Mouse (Mus musculus): ENCODE results near the gene Acox2. TPM values are rescaled to one million over a fixed set of nuclear protein-coding genes. Genes with fewer than 3 reads are reported as not detected.
A peak's percentile ranks its signal among the peaks of the same experiment; 100 is the strongest.

The Acox2 gene
- polyA plus RNA-seq, 1 experiment from 2014 or later, result not detected

GRCm38 (mm10) chr14:8220306-8220705 lies 38.8 kb downstream of the Acox2 start:
- Histone ChIP-seq H3K4me3 (no peak overlapping the region), H3K4me1 (peaks cover 25% of the 10 kb centered on the region), H3K36me3 (peaks cover 20% of the 10 kb centered on the region), H3K27me3 (peaks cover 4% of the 10 kb centered on the region; the same call in 1 of the 2 replicates), H3K9me3 (no peaks in the 10 kb centered on the region), H3K4me2 (replicated peaks) (no peak overlapping the region), H3K9ac (no peak overlapping the region), H3K27ac (no peak overlapping the region)
- WGBS, result 71% methylated on average over 7 of the region's 7 CpGs
- no peak for ATAC-seq (ENCODE audit: low FRiP score, low read depth)

DNA sequence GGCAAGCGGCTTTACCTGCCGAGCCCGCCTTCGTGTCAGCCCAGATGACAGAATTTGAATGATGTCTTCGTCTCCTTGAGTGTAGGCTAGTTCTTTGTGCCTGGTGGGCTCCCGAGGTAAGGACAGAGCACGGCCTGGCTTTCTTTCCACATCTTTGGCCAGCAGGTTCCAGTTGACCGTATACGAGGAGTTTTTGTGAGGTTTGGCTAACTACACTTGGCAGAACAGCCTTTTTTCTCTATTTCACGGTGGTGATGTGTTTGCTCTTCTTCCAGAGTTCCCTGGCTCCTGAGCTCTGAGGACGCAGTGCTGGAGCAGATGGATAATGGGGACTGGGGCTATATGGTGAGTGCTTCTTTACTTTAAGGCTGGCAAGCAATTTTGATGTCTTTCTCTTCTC lies 39.3 kb downstream of the Acox2 start:
- peaks cover 4% of the 10 kb centered on the region; the same call in 1 of the 2 replicates for H3K27me3 ChIP-seq
- H3K4me3 ChIP-seq, result no peak overlapping the region
- H3K4me2 ChIP-seq (replicated peaks), result no peak overlapping the region
- ATAC-seq (ENCODE audit: low FRiP score, low read depth), result no peak
- H3K9ac ChIP-seq, result no peak overlapping the region
- H3K36me3 ChIP-seq, result peaks cover 20% of the 10 kb centered on the region
- no peak overlapping the region for H3K27ac ChIP-seq
- peaks cover 30% of the 10 kb centered on the region for H3K4me1 ChIP-seq
- no peaks in the 10 kb centered on the region for H3K9me3 ChIP-seq
- WGBS, result 75% methylated on average over 11 of the region's 11 CpGs

GRCm38 (mm10) chr14:8218730-8219380 lies 40.3 kb downstream of the Acox2 start:
- peaks cover 12% of the 10 kb centered on the region for H3K36me3 ChIP-seq
- H3K27me3 ChIP-seq, result peaks cover 4% of the 10 kb centered on the region; the same call in 1 of the 2 replicates
- ATAC-seq (ENCODE audit: low FRiP score, low read depth), result no peak
- no peak overlapping the region; the same call in 1 of the 2 replicates for H3K27ac ChIP-seq
- no peaks in the 10 kb centered on the region for H3K9me3 ChIP-seq
- peaks cover 33% of the 10 kb centered on the region for H3K4me1 ChIP-seq
- peak overlapping the region; percentile 23; the same call in 1 of the 2 replicates for H3K4me2 ChIP-seq (replicated peaks)
- H3K4me3 ChIP-seq, result no peak overlapping the region
- peak overlapping the region; percentile 25; the same call in 1 of the 2 replicates for H3K9ac ChIP-seq
- 30% methylated on average over 10 of the region's 10 CpGs for WGBS

DNA sequence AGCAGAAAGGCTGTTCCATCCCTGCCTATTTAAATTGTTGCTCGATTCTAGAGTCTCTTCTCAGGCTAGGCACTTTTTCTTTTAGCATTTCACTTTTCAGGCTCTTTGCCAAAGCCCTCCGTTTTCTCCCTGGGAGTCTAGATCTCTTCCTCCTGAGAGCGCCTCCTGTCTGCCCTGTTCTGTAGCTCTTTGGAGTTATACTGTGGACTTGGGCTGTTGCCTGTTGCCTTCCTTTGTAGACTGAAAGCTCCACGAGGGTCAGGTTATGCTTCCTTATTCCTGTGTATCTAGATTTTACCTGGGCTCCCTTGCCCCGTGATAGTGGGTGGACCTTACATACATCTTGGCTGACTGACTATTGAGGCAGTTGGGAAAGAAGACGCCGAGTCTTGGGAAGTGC lies 40.9 kb downstream of the Acox2 start:
- 53% methylated on average over 7 of the region's 7 CpGs for WGBS
- Histone ChIP-seq H3K27me3 (peaks cover 4% of the 10 kb centered on the region; the same call in 1 of the 2 replicates), H3K4me2 (replicated peaks) (peak overlapping the region; percentile 23), H3K36me3 (peaks cover 8% of the 10 kb centered on the region), H3K9me3 (no peaks in the 10 kb centered on the region), H3K27ac (no peak overlapping the region), H3K4me1 (peaks cover 33% of the 10 kb centered on the region), H3K9ac (no peak overlapping the region), H3K4me3 (no peak overlapping the region)
- ATAC-seq (ENCODE audit: low FRiP score, low read depth), result no peak

DNA sequence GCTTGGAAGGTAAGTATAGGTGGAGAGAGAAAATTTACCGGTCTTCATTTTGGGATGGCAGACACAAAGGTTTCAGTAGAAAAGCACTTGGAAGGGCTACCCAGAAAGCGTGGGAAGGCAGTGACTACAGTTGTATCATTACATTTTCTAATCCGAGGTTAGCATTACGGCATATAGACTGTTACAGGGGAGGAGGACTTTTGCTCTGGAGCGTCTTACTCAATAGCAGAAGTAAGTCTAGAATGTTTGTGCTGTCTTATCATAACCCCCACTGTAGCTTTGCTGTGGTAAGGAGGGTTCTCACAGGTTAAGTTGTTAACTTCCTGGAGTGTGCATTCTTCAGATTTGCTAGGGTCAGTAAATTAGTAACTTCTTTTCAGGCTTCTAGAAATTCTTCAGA lies 43.1 kb downstream of the Acox2 start:
- no peak overlapping the region for H3K9ac ChIP-seq
- 0 out of 2 replicates have a peak overlapping the region, but pooled peaks have one; percentile 70 for H3K4me3 ChIP-seq
- H3K27ac ChIP-seq, result no peak overlapping the region
- 61% methylated on average over 5 of the region's 5 CpGs for WGBS
- H3K9me3 ChIP-seq, result no peaks in the 10 kb centered on the region
- no peak for ATAC-seq (ENCODE audit: low FRiP score, low read depth)
- peaks cover 4% of the 10 kb centered on the region; the same call in 1 of the 2 replicates for H3K27me3 ChIP-seq
- H3K36me3 ChIP-seq, result no peaks in the 10 kb centered on the region; the same call in 1 of the 2 replicates
- H3K4me2 ChIP-seq (replicated peaks), result peak overlapping the region; percentile 89
- H3K4me1 ChIP-seq, result peaks cover 33% of the 10 kb centered on the region

- Histone ChIP-seq H3K36me3 (no peaks in the 10 kb centered on the region), H3K4me1 (peaks cover 33% of the 10 kb centered on the region), H3K4me3 (peak overlapping the region; percentile 70), H3K27ac (no peak overlapping the region), H3K9me3 (no peaks in the 10 kb centered on the region), H3K27me3 (peaks cover 4% of the 10 kb centered on the region; the same call in 1 of the 2 replicates), H3K4me2 (replicated peaks) (peak overlapping the region; percentile 89), H3K9ac (no peak overlapping the region; the same call in 1 of the 2 replicates)
- 20% methylated on average over 21 of the region's 21 CpGs for WGBS
- ATAC-seq (ENCODE audit: low FRiP score, low read depth), result no peak
Measured at GRCm38 (mm10) chr14:8215208-8215778, 43.9 kb downstream of the Acox2 start.

- Histone ChIP-seq H3K4me2 (replicated peaks) (peak overlapping the region; percentile 89), H3K27ac (peak overlapping the region; percentile 85; the same call in 1 of the 2 replicates), H3K27me3 (peaks cover 4% of the 10 kb centered on the region; the same call in 1 of the 2 replicates), H3K9ac (peak overlapping the region; percentile 87), H3K4me1 (peaks cover 33% of the 10 kb centered on the region), H3K9me3 (no peaks in the 10 kb centered on the region), H3K4me3 (peak overlapping the region; percentile 70), H3K36me3 (no peaks in the 10 kb centered on the region)
- ATAC-seq (ENCODE audit: low FRiP score, low read depth), result peak; percentile 80
- WGBS, result 2% methylated on average over 46 of the region's 63 CpGs
Measured at GRCm38 (mm10) chr14:8214299-8215207, 44.6 kb downstream of the Acox2 start.

DNA sequence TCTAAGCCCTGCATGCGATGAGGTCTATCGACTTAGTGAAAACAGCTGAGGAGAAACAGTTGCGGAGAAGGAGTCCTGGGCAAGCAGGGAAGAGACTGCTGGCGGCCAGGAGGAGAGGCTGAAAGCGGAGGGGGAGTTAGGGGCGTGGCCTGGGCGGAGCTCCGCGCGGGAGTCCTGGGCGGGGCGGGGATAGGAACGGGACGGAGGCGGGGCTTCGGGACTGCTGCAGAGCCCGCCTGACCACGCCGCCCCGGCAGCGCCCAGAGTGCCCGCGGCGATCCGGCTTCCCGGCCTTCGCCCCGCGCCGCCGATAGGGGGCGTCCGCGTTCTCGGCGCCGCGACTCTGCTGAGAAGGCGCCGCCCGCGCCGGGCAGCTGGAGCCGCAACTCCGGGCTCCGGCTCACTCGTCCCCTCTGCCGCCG lies 45.3 kb downstream of the Acox2 start, which contains the start of gene Kctd6:
TSS of gene Kctd6 (plus strand) at position 338 of the 422 bp plus-strand sequence.
- peak within 1 kb of the TSS; percentile 89 for H3K4me2 ChIP-seq (replicated peaks)
- H3K36me3 ChIP-seq, result no peaks in the 10 kb centered on the region
- peaks cover 30% of the 10 kb centered on the region for H3K4me1 ChIP-seq
- no peaks in the 10 kb centered on the region for H3K9me3 ChIP-seq
- WGBS, result under 1% methylated on average over 48 of the region's 49 CpGs
- H3K4me3 ChIP-seq, result peak within 1 kb of the TSS; percentile 70
- peak; percentile 97 for ATAC-seq (ENCODE audit: low FRiP score, low read depth)
- peaks cover 4% of the 10 kb centered on the region; the same call in 1 of the 2 replicates for H3K27me3 ChIP-seq
- H3K9ac ChIP-seq, result peak within 1 kb of the TSS; percentile 87
- H3K27ac ChIP-seq, result peak within 1 kb of the TSS; percentile 85; the same call in 1 of the 2 replicates

DNA sequence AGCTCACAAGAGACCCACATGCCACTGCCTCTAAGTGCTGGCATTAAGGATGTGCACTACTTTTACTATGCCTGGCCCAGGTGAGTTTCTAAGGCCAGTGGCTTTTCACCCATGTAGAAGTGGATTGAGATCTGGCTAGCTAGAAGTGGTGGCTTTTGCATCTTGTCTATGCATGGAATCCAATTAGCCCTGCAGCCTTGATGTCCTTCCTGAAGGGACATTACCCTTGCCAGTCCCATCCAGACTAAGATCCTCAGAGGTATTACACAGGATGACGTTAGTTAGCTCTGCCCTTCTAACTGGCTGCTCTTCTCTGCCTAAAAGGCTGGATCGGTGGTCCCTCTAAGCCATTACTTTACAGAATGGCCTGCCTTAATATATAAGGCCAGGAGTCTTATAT lies 46.2 kb downstream of the Acox2 start:
- no peaks in the 10 kb centered on the region for H3K36me3 ChIP-seq
- H3K27me3 ChIP-seq, result peaks cover 4% of the 10 kb centered on the region; the same call in 1 of the 2 replicates
- no peak overlapping the region for H3K9ac ChIP-seq
- no peak overlapping the region for H3K27ac ChIP-seq
- no peaks in the 10 kb centered on the region for H3K9me3 ChIP-seq
- H3K4me2 ChIP-seq (replicated peaks), result no peak overlapping the region
- peaks cover 22% of the 10 kb centered on the region for H3K4me1 ChIP-seq
- 72% methylated on average over 2 of the region's 2 CpGs for WGBS
- no peak overlapping the region for H3K4me3 ChIP-seq
- no peak for ATAC-seq (ENCODE audit: low FRiP score, low read depth)

GRCm38 (mm10) chr14:8209896-8210295 lies 49.3 kb downstream of the Acox2 start:
- no peak overlapping the region for H3K9ac ChIP-seq
- H3K4me2 ChIP-seq (replicated peaks), result no peak overlapping the region
- H3K27me3 ChIP-seq, result no peaks in the 10 kb centered on the region
- no peak overlapping the region for H3K27ac ChIP-seq
- H3K4me3 ChIP-seq, result no peak overlapping the region
- no peak for ATAC-seq (ENCODE audit: low FRiP score, low read depth)
- H3K36me3 ChIP-seq, result no peaks in the 10 kb centered on the region
- H3K4me1 ChIP-seq, result peaks cover 17% of the 10 kb centered on the region
- H3K9me3 ChIP-seq, result no peaks in the 10 kb centered on the region
- 91% methylated on average over 2 of the region's 2 CpGs for WGBS

- H3K27ac ChIP-seq, result no peak overlapping the region
- no peak for ATAC-seq (ENCODE audit: low FRiP score, low read depth)
- H3K9me3 ChIP-seq, result no peaks in the 10 kb centered on the region
- no peak overlapping the region for H3K9ac ChIP-seq
- WGBS, result 89% methylated on average over 3 of the region's 3 CpGs
- H3K27me3 ChIP-seq, result no peaks in the 10 kb centered on the region
- no peak overlapping the region for H3K4me3 ChIP-seq
- peaks cover 13% of the 10 kb centered on the region for H3K4me1 ChIP-seq
- H3K36me3 ChIP-seq, result no peaks in the 10 kb centered on the region
- H3K4me2 ChIP-seq (replicated peaks), result no peak overlapping the region
Measured at GRCm38 (mm10) chr14:8208876-8209275, 50.3 kb downstream of the Acox2 start.
